8 mouse cellular contexts compared by ENCODE assay signal in the genomic region with DNA sequence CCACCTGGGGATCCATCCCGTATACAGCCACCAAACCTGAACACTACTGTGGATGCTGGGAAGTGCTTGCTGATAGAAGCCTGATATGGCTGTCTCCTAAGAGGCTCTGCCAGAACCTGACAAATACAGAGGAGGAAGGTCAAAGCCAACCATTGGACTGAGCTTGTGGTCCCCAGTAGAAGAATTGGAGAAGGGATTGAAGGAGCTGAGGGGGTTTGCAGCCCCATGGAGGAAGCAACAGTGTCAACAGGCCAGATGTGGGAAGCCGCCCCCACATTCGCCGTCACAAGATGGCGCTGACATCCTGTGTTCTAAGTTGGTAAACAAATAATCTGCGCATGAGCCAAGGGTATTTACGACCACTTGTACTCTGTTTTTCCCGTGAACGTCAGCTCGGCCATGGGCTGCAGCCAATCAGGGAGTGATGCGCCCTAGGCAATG. TPM values are rescaled to one million over a fixed set of nuclear protein-coding genes. Genes with fewer than 3 reads are reported as not detected.
A peak's percentile ranks its signal among the peaks of the same experiment; 100 is the strongest.
DNase-seq lines count a peak whose midpoint lies in the region; ATAC-seq and TF ChIP-seq lines count a peak whose summit lies in the region.
"Not testable (repeated sequence)": the region's sequence is repeated elsewhere in the genome, so short reads cannot be mapped to it uniquely, and the experiment has no call there.

No protein-coding gene starts in this region.

- intact Hi-C loops in heart, postnatal 10 days (cut with DNase I): not testable (repeated sequence)

- H3K4me2 ChIP-seq in forebrain, embryonic 14.5 days (ENCODE audit: low read length): 0 out of 2 replicates have a peak overlapping the region, but pooled peaks have one; percentile 18
- not testable (repeated sequence) for H3K4me2 ChIP-seq in kidney, embryonic 14.5 days (replicated peaks; ENCODE audit: low read depth, low read length)
- peak overlapping the region; percentile 57 for H3K4me2 ChIP-seq in liver, embryonic 13.5 days
- peak overlapping the region; percentile 34 for H3K4me2 ChIP-seq in midbrain, embryonic 12.5 days (replicated peaks)

- peak; percentile 8 to 16 for DNase-seq in cerebellum, adult 2 months
- peak; percentile 12 for DNase-seq in forebrain, embryonic 14.5 days (ENCODE audit: low spot score)
- peak; percentile 11 to 34 for DNase-seq in heart, postnatal 10 days
- peak; percentile 67 for DNase-seq in liver, embryonic 13.5 days
- DNase-seq in spleen, postnatal 36 days (ENCODE audit: low spot score in 2 of 2): peak; percentile 12 to 28

- not testable (repeated sequence) for H3K27me3 ChIP-seq in cerebellum, adult 2 months (ENCODE audit: control insufficient read depth, insufficient read depth, low read length); forebrain, embryonic 14.5 days (replicated peaks; ENCODE audit: control insufficient read depth, insufficient read depth, low read length); kidney, embryonic 14.5 days (ENCODE audit: control insufficient read depth, insufficient read depth, low read length); liver, embryonic 13.5 days; midbrain, embryonic 12.5 days

- not testable (repeated sequence) for H3K27ac ChIP-seq in cerebellum, adult 2 months (ENCODE audit: insufficient read depth, low read length); forebrain, embryonic 14.5 days (ENCODE audit: low read depth, low read length); kidney, embryonic 14.5 days (ENCODE audit: low read depth, low read length); midbrain, embryonic 12.5 days (replicated peaks)
- peak overlapping the region; percentile 83 for H3K27ac ChIP-seq in liver, embryonic 13.5 days

- peak; percentile 93 for ATAC-seq in CD4-positive, CD25-positive, alpha-beta regulatory T cell, adult 4 months
- peak; percentile 82 for ATAC-seq in forebrain, embryonic 14.5 days
- ATAC-seq in kidney, embryonic 14.5 days (ENCODE audit: low FRiP score, low TSS enrichment): peak; percentile 72; the same call in 1 of the 2 replicates
- ATAC-seq in liver, embryonic 13.5 days (ENCODE audit: low read depth): peak; percentile 88
- ATAC-seq in midbrain, embryonic 12.5 days (ENCODE audit: low FRiP score, low read depth): peak; percentile 63; the same call in 1 of the 2 replicates

- not testable (repeated sequence) for H3K36me3 ChIP-seq in forebrain, embryonic 14.5 days (ENCODE audit: control insufficient read depth, insufficient read depth, low read length); kidney, embryonic 14.5 days (ENCODE audit: control insufficient read depth, insufficient read depth, low read length); liver, embryonic 13.5 days; midbrain, embryonic 12.5 days

- H3K4me3 ChIP-seq in cerebellum, adult 2 months (replicated peaks; ENCODE audit: insufficient read depth, low read depth, low read length): peak overlapping the region; percentile 34
- not testable (repeated sequence) for H3K4me3 ChIP-seq in forebrain, embryonic 14.5 days (ENCODE audit: low read depth, low read length); kidney, embryonic 14.5 days (ENCODE audit: low read length); midbrain, embryonic 12.5 days
- H3K4me3 ChIP-seq in liver, embryonic 13.5 days (replicated peaks): peak overlapping the region; percentile 51

- H3K9ac ChIP-seq in forebrain, embryonic 14.5 days (ENCODE audit: low read length); kidney, embryonic 14.5 days (ENCODE audit: low read depth, low read length); midbrain, embryonic 12.5 days (replicated peaks): not testable (repeated sequence)
- H3K9ac ChIP-seq in liver, embryonic 13.5 days: peak overlapping the region; percentile 59

- TF ChIP-seq CTCF in cerebellum, adult 2 months (IDR thresholded peaks at IDR 0.05; ENCODE audit: borderline replicate concordance, insufficient read depth, low read depth, low read length): not testable (repeated sequence)

- 38% methylated on average over 7 of the region's 11 CpGs for WGBS in cerebellum, adult 2 months
- WGBS in forebrain, embryonic 14.5 days: 55% methylated on average over 5 of the region's 11 CpGs
- 56% methylated on average over 5 of the region's 11 CpGs for WGBS in kidney, embryonic 14.5 days
- 44% methylated on average over 6 of the region's 11 CpGs for whole genome bisulfite sequencing in liver, embryonic 13.5 days (ENCODE audit: insufficient replicate concordance)
- 35% methylated on average over 6 of the region's 11 CpGs for WGBS in midbrain, embryonic 12.5 days

- not testable (repeated sequence) for H3K9me3 ChIP-seq in forebrain, embryonic 14.5 days (replicated peaks; ENCODE audit: control insufficient read depth, low read length); kidney, embryonic 14.5 days (ENCODE audit: control insufficient read depth, low read length); liver, embryonic 13.5 days (replicated peaks); midbrain, embryonic 12.5 days

- TF ChIP-seq POLR2A in cerebellum, adult 2 months (IDR thresholded peaks at IDR 0.05; ENCODE audit: borderline replicate concordance, insufficient read depth, low read length): not testable (repeated sequence)

- not testable (repeated sequence) for H3K4me1 ChIP-seq in cerebellum, adult 2 months (ENCODE audit: control insufficient read depth, insufficient read depth, low read length); forebrain, embryonic 14.5 days (ENCODE audit: control insufficient read depth, insufficient read depth, low read length); kidney, embryonic 14.5 days (ENCODE audit: control insufficient read depth, insufficient read depth, low read length); liver, embryonic 13.5 days (replicated peaks); midbrain, embryonic 12.5 days

RNA-seq across cellular contexts. Expression of gene Tfpi, which starts 28.4 kb away (rescaled TPM):
- polyA plus RNA-seq in CD4-positive, CD25-positive, alpha-beta regulatory T cell, adult 4 months (2017; shearing (Covaris generic)): 1 to 10 TPM; 3.9 to 6.5 TPM
- polyA plus RNA-seq in cerebellum, adult 2 months (2012; rRNA removed): 2.4 and 2.8 TPM in 2 replicates
- 14.3 and 17.2 TPM in 2 replicates for polyA plus RNA-seq in forebrain, embryonic 14.5 days (2014; fragmentation: Nextera tagmentation; extraction: Ambion mirVana)
- 10 to 100 TPM; 62.3 to 67.1 TPM for total RNA-seq in heart, postnatal 10 days (2021)
- polyA plus RNA-seq in kidney, embryonic 14.5 days (2014; fragmentation: Nextera tagmentation; extraction: Ambion mirVana): 31.5 and 38.1 TPM in 2 replicates
- polyA plus RNA-seq in liver, embryonic 13.5 days (2015; fragmentation: Nextera tagmentation; extraction: Ambion mirVana): 23.0 and 28.3 TPM in 2 replicates
- polyA plus RNA-seq in midbrain, embryonic 12.5 days (2016; fragmentation: Nextera tagmentation; extraction: Ambion mirVana): 15.2 and 21.4 TPM in 2 replicates

Comparison
In these comparisons a context has a peak if more than half of its experiments do, and no peak if none do; other contexts are left out.
1. DNase-seq: peak in every context shown above with its lines; median percentile 67 in liver, embryonic 13.5 days; 22 in heart, postnatal 10 days; 20 in spleen, postnatal 36 days; 12 in cerebellum, adult 2 months; 12 in forebrain, embryonic 14.5 days.